Mouse (Mus musculus) adipocyte (in vitro differentiated cells): Measurements from ENCODE around the gene Myzap.
"Not testable (repeated sequence)": the region's sequence is repeated elsewhere in the genome, so short reads cannot be mapped to it uniquely, and the experiment has no call there.

Experiments
- DNase-seq: peaks from one replicate; pipeline ENCODE4 v3.0.0-alpha.2; 2016; ENCODE audit warnings: low spot score

The Myzap gene

GRCm38 (mm10) chr9:71591938-71592548 is at the start of gene Myzap:
Gene Myzap (minus strand): TSS chr9:71592360.
- no peak for DNase-seq

GRCm38 (mm10) chr9:71640361-71640927 is 48.3 kb upstream of the Myzap start:
- DNase-seq, result peak; percentile 6

- no peak for DNase-seq
Observed at GRCm38 (mm10) chr9:71638198-71638597, 46.0 kb upstream of the Myzap start.

- no peak for DNase-seq
Observed at GRCm38 (mm10) chr9:71636854-71637253, 44.7 kb upstream of the Myzap start.

- DNase-seq, result no peak
Observed at GRCm38 (mm10) chr9:71635627-71636026, 43.5 kb upstream of the Myzap start.

GRCm38 (mm10) chr9:71634916-71635315 is 42.8 kb upstream of the Myzap start:
- DNase-seq, result no peak

GRCm38 (mm10) chr9:71628921-71629320 is 36.8 kb upstream of the Myzap start:
- no peak for DNase-seq

- no peak for DNase-seq
Observed at GRCm38 (mm10) chr9:71628286-71628685, 36.1 kb upstream of the Myzap start.

DNA sequence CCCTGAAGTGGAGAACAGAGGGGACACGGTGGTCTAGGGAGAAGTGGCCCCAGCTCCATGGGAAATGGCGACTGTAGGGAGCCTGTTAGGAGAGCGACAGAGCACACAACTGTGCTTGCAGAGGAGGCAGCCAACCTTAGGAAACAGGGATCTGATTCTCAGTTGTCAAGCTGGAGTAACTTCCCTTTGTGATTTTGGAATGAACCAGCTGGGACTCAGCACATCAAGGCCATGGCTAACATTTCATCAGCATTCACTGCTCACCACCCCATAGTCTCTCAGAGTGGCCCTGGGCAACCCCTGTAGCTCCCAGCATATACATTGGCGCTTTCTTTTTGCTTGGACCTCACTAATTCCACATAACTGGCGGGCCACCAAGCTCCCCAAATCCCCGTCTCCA is 33.8 kb upstream of the Myzap start:
- no peak for DNase-seq

GRCm38 (mm10) chr9:71624793-71625495 is 32.8 kb upstream of the Myzap start:
- peak; percentile 39 for DNase-seq

DNA sequence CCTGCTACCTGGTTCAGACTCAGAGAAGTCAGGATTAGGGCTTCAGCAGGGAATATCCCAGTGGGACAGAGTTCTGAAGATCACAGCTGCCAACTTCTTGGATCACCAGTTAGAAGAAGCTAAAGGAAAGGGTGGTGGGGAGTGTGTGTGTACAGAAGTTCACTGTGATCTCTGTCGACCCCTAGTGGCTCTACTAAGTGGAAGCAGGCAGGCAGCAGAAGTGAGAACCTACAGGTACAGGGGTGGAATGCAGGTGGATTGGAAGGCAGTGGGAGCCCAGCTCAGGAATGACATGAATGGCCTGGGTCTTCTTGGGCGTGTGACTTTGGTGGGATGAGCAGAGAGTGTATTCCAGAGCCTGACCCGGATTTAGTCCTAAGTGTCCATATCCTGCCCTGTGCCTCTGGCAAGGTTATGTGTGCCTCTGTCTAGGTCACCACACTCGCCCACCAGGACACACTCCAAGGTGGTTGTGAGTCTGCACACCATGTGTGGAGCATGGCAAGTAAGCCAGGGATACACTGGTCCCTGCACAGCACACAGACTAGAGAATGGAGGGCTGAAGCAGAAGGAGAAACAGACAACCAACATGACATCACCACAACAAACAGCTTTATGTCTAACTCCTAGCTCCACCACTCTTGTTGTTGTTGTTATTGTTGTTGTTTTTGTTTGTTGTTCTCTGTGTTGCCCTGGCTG is 31.9 kb upstream of the Myzap start:
- peak; percentile 51 for DNase-seq

DNA sequence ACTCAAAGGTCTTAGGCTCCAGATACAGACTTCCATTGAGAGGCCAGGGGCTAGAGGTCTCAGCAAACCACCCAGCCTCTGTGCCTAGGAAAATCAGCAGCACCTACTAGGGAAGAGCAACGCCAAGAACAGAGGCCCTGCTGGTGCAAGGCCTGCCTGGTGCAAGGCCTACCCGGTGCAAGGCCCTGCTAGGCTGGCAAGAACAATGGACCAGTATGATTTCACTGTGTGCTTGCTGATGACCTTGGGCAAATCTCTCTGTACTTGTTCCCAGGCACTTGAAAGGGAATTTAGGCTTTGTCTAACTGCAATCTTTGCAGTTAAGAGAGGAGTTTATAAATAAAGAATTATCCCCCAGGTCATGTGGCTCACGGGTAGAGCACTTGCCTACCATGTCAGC is 30.4 kb upstream of the Myzap start:
- DNase-seq, result no peak

- no peak for DNase-seq
Observed at GRCm38 (mm10) chr9:71621968-71622367, 29.8 kb upstream of the Myzap start.

- DNase-seq, result not testable (repeated sequence)
Observed at GRCm38 (mm10) chr9:71620116-71620515, 28.0 kb upstream of the Myzap start.

DNA sequence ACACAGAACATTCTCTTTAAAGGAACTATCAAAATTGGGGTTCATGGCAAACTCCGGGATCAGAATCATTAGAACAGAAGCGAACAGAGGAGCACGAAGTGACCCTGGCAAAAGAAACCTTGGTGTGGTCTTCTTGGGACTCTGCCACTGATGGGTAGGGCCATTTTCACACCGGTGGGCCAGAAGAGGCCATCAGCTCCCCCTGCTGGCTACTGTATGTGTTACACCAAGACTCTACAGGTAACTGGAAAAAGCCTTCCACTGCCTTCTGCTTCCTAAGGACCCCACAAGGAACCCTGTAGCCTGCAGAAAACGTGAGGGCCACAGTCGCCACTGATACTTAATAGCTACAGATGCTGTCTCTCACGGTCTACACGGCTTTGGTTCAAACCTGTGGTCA is 25.2 kb upstream of the Myzap start:
- peak; percentile 16 for DNase-seq

GRCm38 (mm10) chr9:71616185-71616584 is 24.0 kb upstream of the Myzap start:
- DNase-seq, result peak; percentile 79

DNA sequence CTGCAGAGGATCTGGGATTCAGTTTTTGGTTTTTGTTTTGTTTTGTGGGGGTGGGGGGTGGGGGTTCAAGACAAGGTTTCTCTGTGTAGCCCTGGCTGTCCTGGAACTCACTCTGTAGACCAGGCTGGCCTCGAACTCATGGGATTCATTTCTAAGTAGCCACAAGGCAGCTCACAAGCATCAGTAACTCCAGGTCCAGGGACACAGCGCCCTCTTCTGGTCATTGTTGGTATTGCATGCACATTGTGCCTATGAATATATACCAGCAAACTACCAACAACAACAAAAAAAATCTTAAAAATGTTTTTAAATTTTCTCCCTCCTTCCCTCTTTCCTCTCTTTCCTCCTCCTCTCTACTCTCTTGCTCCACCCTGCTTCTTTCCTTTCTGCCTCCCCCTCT is 22.5 kb upstream of the Myzap start:
- peak; percentile 24 for DNase-seq

DNA sequence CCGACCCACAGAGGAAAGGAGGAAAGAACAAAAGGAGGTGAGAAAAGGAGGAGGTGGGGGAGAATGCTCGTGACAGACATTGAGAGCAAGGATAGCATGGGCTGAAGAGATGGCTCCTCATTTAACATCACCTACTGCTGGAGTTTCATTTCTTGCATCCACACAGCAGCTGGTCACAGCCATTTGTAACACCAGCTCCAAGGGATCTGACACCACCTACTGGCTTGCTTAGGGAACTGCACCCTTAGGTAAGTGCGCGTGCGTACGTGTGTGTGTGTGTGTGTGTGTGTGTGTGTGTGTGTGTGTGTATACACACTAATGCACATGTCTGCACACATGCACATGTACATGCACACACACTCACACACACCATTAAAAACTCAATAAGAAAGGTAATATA is 20.8 kb upstream of the Myzap start:
- DNase-seq, result peak; percentile 6

DNA sequence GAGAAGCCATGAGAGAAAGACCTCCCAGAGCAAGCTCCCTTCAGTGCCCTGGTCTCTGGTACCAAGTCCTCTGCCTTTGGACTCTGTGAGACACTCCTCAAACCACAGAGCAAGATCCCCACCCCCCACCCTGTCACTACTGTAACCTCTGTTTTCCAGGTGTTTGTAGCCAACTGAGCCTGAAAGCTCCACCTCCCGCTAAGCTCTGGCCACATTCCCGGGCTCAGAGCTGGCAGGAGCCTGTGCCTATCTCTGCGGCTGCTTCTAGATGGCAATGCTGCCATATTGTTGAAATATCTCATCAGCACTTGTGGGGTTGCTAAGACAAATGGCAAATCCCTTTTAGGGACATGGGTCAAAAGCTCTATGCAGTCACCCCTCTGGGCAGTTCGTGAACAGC is 19.7 kb upstream of the Myzap start:
- DNase-seq, result peak; percentile 8

DNA sequence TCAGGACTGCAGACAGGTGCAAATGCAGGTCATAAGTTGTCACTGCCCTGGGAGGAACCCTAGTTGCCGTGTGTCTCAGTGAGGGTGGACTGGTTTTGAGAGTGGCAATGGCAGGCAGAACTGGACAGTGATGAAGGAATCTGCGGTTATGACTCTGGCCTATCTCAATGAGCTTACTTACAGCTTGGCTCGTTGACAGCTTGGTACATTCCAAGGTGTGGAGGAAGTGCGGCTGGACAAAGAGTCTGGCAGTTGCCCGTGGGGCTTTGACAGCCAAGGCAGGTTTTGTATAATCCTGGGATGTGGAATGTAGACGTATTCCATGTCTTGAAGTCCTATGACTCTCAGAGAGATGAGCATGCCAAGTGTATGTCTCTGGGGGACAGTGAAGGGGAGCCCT is 16.9 kb upstream of the Myzap start:
- DNase-seq, result no peak

GRCm38 (mm10) chr9:71606296-71607057 is 14.3 kb upstream of the Myzap start:
- no peak for DNase-seq
